Mouse (Mus musculus) effector memory CD4-positive, alpha-beta T cell, adult 7 months (primary cell): ENCODE data around the gene Cetn2. TPM values are rescaled to one million over a fixed set of nuclear protein-coding genes. Genes with fewer than 3 reads are reported as not detected.

ENCODE experiments used
- polyA plus RNA-seq: library from polyadenylated mRNA; unstranded; fragments of 100-300 nt; shearing (Covaris generic); gene quantifications from one replicate; pipeline ENCODE4 v1.2.1, GENCODE M21; 2017

The Cetn2 gene
- 59.9 TPM for polyA plus RNA-seq

GRCm38 (mm10) chrX:72917884-72918681 is at the start of gene Cetn2, which contains the start of gene Nsdhl:
Gene Cetn2, minus strand, starts transcription at chrX:72918411.
Gene Nsdhl, plus strand, starts transcription at chrX:72918557.

Other genes starting within 250 kb of the Cetn2 start
- gene Gabrq, start 93.2 kb downstream of the Cetn2 start, polyA plus RNA-seq: not detected
- gene Nsdhl, start 146 bp upstream of the Cetn2 start, polyA plus RNA-seq: 13.5 TPM
- not detected for gene Zfp185, start 68.9 kb upstream of the Cetn2 start, polyA plus RNA-seq
- not detected for gene Pnma5, start 118.7 kb upstream of the Cetn2 start, polyA plus RNA-seq
- gene Pnma3, start 146.4 kb upstream of the Cetn2 start, polyA plus RNA-seq: not detected
- gene Xlr4a, start 164.1 kb upstream of the Cetn2 start, polyA plus RNA-seq: 68.2 TPM
- gene Xlr3a, start 178.7 kb upstream of the Cetn2 start, polyA plus RNA-seq: 0.41 TPM
- gene Gm14685, start 198.6 kb upstream of the Cetn2 start, polyA plus RNA-seq: 0.69 TPM
- gene Xlr5b, start 230.4 kb upstream of the Cetn2 start, polyA plus RNA-seq: not detected
- gene DXBay18, start 231.0 kb upstream of the Cetn2 start, polyA plus RNA-seq: 0.49 TPM